ENCODE assay signal across 11 mouse cellular contexts in the genomic region with DNA sequence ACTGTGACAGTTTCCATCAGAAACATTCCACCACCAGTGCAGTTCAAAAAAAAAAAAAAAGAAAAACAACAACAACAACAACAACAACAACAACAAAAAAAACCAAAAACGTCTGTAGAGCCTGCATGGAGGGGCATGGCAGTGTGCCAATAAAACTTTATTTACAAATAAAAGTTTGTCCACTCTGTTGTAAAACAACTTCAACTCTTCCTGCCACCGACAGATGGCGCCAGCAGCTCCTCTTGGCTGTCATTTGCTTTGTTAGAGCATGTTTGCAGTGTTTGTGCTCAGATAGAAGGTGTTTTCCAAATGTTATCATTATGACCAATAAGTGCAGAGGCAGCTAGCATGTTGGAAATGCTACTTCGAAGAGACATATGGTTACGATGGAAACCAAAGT.
DNase-seq lines count a peak whose midpoint lies in the region; TF ChIP-seq lines count a peak whose summit lies in the region.
"Had no signal": no experiment of that assay in that cellular context is flagged by ENCODE, and none has a peak within 500 bp of the region (broad histone marks: within the 10 kb centered on the region; RNA-seq: fewer than 3 reads in every experiment).

No protein-coding gene starts in this region.

- H3K4me3 ChIP-seq in cortical plate, adult 2 months (ENCODE audit: insufficient read depth, low read length), result no peak overlapping the region
- H3K4me3 ChIP-seq: erythroblast, embryonic 14.5 days; heart, embryonic 10.5 days had no signal

- no peak for TF ChIP-seq POLR2A in cortical plate, adult 2 months (IDR thresholded peaks at IDR 0.05; ENCODE audit: extremely low read depth, insufficient read depth, low read length)

- DNase-seq in cerebellum, adult 8-10 months, result peak; percentile 6
- no peak for DNase-seq in cerebellum, adult 9-11 months
- DNase-seq in kidney, postnatal 10 days, result peak; percentile 31
- no peak for DNase-seq in kidney, adult 9 months
- DNase-seq in lung, postnatal 10 days, result peak; percentile 3
- no peak for DNase-seq in lung, adult 18-20 months
- no peak for DNase-seq in adipocyte (ENCODE audit: low spot score)
- DNase-seq: kidney, postnatal 25 days had no signal

- peak; percentile 67 for TF ChIP-seq CTCF in cortical plate, adult 2 months (IDR thresholded peaks at IDR 0.05; ENCODE audit: extremely low read depth, insufficient read depth, low read length)

- 0 out of 2 replicates have a peak, but pooled peaks cover 5% of the 10 kb centered on the region for H3K4me1 ChIP-seq in cortical plate, adult 2 months (ENCODE audit: control insufficient read depth, insufficient read depth, low read length)
- H3K4me1 ChIP-seq: heart, embryonic 10.5 days had no signal

- H3K27ac ChIP-seq in cortical plate, adult 2 months (ENCODE audit: insufficient read depth, low read length), result no peak overlapping the region
- H3K27ac ChIP-seq: heart, embryonic 10.5 days had no signal

Comparison
In these comparisons a context has a peak if more than half of its experiments do, and no peak if none do; other contexts are left out.
1. DNase-seq: peak in cerebellum, adult 8-10 months (single experiment), kidney, postnatal 10 days (single experiment) and lung, postnatal 10 days (single experiment); none in cerebellum, adult 9-11 months (single experiment), kidney, adult 9 months (single experiment), lung, adult 18-20 months (0 of 2) and adipocyte (single experiment).